In genomic region chr11:96466987-96467386, GRCm38 (mm10) we compare ENCODE assay signal across 11 mouse cellular contexts. TPM values are rescaled to one million over a fixed set of nuclear protein-coding genes. Genes with fewer than 3 reads are reported as not detected.
DNase-seq lines count a peak whose midpoint lies in the region; ATAC-seq lines count a peak whose summit lies in the region.
"Had no signal": no experiment of that assay in that cellular context is flagged by ENCODE, and none has a peak within 500 bp of the region (broad histone marks: within the 10 kb centered on the region; RNA-seq: fewer than 3 reads in every experiment).

No protein-coding gene starts in this region.

- no peak overlapping the region for H3K27ac ChIP-seq in hindbrain, embryonic 14.5 days
- no peak overlapping the region for H3K27ac ChIP-seq in hindbrain, embryonic 16.5 days (ENCODE audit: low read depth, low read length)
- H3K27ac ChIP-seq: forebrain, embryonic 13.5 days; heart, embryonic 15.5 days had no signal

- no peak for ATAC-seq in hindbrain, embryonic 14.5 days (ENCODE audit: low FRiP score)
- ATAC-seq in hindbrain, embryonic 16.5 days: no peak
- ATAC-seq in megakaryocyte, adult 5-6 weeks (ENCODE audit: poor library complexity, severe bottlenecking): peak; percentile 71
- ATAC-seq: forebrain, embryonic 13.5 days had no signal

- WGBS in hindbrain, embryonic 14.5 days: 48% methylated on average over 7 of the region's 7 CpGs
- 43% methylated on average over 7 of the region's 7 CpGs for WGBS in hindbrain, embryonic 16.5 days

- H3K36me3 ChIP-seq in hindbrain, embryonic 14.5 days (replicated peaks; ENCODE audit: control insufficient read depth, insufficient read depth): no peaks in the 10 kb centered on the region
- no peaks in the 10 kb centered on the region for H3K36me3 ChIP-seq in hindbrain, embryonic 16.5 days (ENCODE audit: control insufficient read depth, insufficient read depth, low read length)
- H3K36me3 ChIP-seq: heart, embryonic 15.5 days had no signal

- H3K4me2 ChIP-seq in hindbrain, embryonic 14.5 days (replicated peaks): 0 out of 2 replicates have a peak overlapping the region, but pooled peaks have one; percentile 4
- no peak overlapping the region for H3K4me2 ChIP-seq in hindbrain, embryonic 16.5 days (ENCODE audit: low read length)
- H3K4me2 ChIP-seq: forebrain, embryonic 13.5 days; heart, embryonic 15.5 days had no signal

- no peaks in the 10 kb centered on the region for H3K9me3 ChIP-seq in hindbrain, embryonic 14.5 days (ENCODE audit: control insufficient read depth, low read length)
- H3K9me3 ChIP-seq in hindbrain, embryonic 16.5 days (ENCODE audit: control insufficient read depth, low read length): no peaks in the 10 kb centered on the region
- H3K9me3 ChIP-seq: forebrain, embryonic 13.5 days; heart, embryonic 15.5 days had no signal

- H3K27me3 ChIP-seq in hindbrain, embryonic 14.5 days (ENCODE audit: control insufficient read depth, insufficient read depth, low read length): no peaks in the 10 kb centered on the region; the same call in 1 of the 2 replicates
- no peaks in the 10 kb centered on the region for H3K27me3 ChIP-seq in hindbrain, embryonic 16.5 days (replicated peaks; ENCODE audit: control insufficient read depth, insufficient read depth, low read length)

- H3K4me1 ChIP-seq in hindbrain, embryonic 14.5 days (replicated peaks; ENCODE audit: control insufficient read depth, insufficient read depth, low read length): peaks cover 36% of the 10 kb centered on the region
- peaks cover 20% of the 10 kb centered on the region for H3K4me1 ChIP-seq in hindbrain, embryonic 16.5 days (ENCODE audit: control insufficient read depth, insufficient read depth, low read depth, low read length)

- H3K4me3 ChIP-seq in hindbrain, embryonic 14.5 days (replicated peaks; ENCODE audit: low read length): no peak overlapping the region
- H3K4me3 ChIP-seq in hindbrain, embryonic 16.5 days (ENCODE audit: low read length): no peak overlapping the region
- H3K4me3 ChIP-seq: forebrain, embryonic 13.5 days; heart, embryonic 15.5 days had no signal

- no peak overlapping the region for H3K9ac ChIP-seq in hindbrain, embryonic 14.5 days
- no peak overlapping the region for H3K9ac ChIP-seq in hindbrain, embryonic 16.5 days (ENCODE audit: low read depth, low read length)
- H3K9ac ChIP-seq: forebrain, embryonic 13.5 days; heart, embryonic 15.5 days had no signal

- peak; percentile 33 for DNase-seq in hindbrain, embryonic 14.5 days (ENCODE audit: low spot score)
- DNase-seq in spleen, postnatal 36 days (ENCODE audit: low spot score in 2 of 2): peak; percentile 49 to 51
- no peak for DNase-seq in spleen, postnatal 4 days (ENCODE audit: low spot score in 2 of 2)
- peak; percentile 75 for DNase-seq in thymus, postnatal 4 days
- no peak for DNase-seq in cerebellum, adult 9-10 months
- DNase-seq in layer of hippocampus, adult 8-10 months (ENCODE audit: low spot score in 2 of 2): no peak
- DNase-seq: layer of hippocampus, adult 9-11 months had no signal

RNA-seq across cellular contexts. Expression of gene Skap1, which starts 2.6 kb away (rescaled TPM):
- 7.3 and 10.3 TPM in 2 replicates for polyA plus RNA-seq in hindbrain, embryonic 14.5 days (2014; fragmentation: Nextera tagmentation; extraction: Ambion mirVana)
- 5.9 and 7.4 TPM in 2 replicates for polyA plus RNA-seq in hindbrain, embryonic 16.5 days (2015; fragmentation: Nextera tagmentation; extraction: Ambion mirVana)
- 5.2 and 8.5 TPM in 2 replicates for total RNA-seq in megakaryocyte, adult 5-6 weeks (2015)
- 3.8 and 5.0 TPM in 2 replicates for total RNA-seq in megakaryocyte, adult 5-6 weeks (2017)
- 1 to 10 TPM; 1.1 to 2.8 (median 2.3) TPM for total RNA-seq in layer of hippocampus, adult 8-10 months (2022)

Comparison
In these comparisons a context has a peak if more than half of its experiments do, and no peak if none do; other contexts are left out.
1. DNase-seq: peak in hindbrain, embryonic 14.5 days (single experiment), spleen, postnatal 36 days (2 of 2) and thymus, postnatal 4 days (single experiment); none in spleen, postnatal 4 days (0 of 2), cerebellum, adult 9-10 months (single experiment) and layer of hippocampus, adult 8-10 months (0 of 2).